Mouse (Mus musculus) bone marrow, adult 2 months (tissue): Measurements from ENCODE around the gene Slit3. TPM values are rescaled to one million over a fixed set of nuclear protein-coding genes. Genes with fewer than 3 reads are reported as not detected.

Experiments
- H3K27ac ChIP-seq: fragments of 200-500 bp; 2 replicates; pipeline ENCODE4 v1.5.1; 2012; ENCODE audit warnings: low read depth, mild to moderate bottlenecking, control low read depth, inconsistent platforms, low read length; ENCODE audit not compliant: control insufficient read depth, poor library complexity, insufficient read depth
- H3K4me1 ChIP-seq: fragments of 200-500 bp; 2 replicates; pipeline ENCODE4 v1.6.1; 2011; ENCODE audit warnings: low read length; ENCODE audit not compliant: control insufficient read depth, insufficient read depth
- H3K4me3 ChIP-seq: fragments of 200-500 bp; replicated peaks from 2 replicates; pipeline ENCODE3; 2011; ENCODE audit warnings: mild to moderate bottlenecking, low read depth, low read length, control low read depth; ENCODE audit not compliant: control insufficient read depth
- CTCF ChIP-seq: fragments of 200-500 bp; IDR thresholded peaks from 2 replicates; pipeline ENCODE4 v1.5.1; 2011; ENCODE audit warnings: low read length, control low read depth; ENCODE audit not compliant: control insufficient read depth, insufficient read depth
- POLR2A ChIP-seq: fragments of 200-500 bp; IDR thresholded peaks from 2 replicates; pipeline ENCODE4 v1.6.1; 2011; ENCODE audit warnings: low read depth, mild to moderate bottlenecking, control low read depth, low read length, borderline replicate concordance; ENCODE audit not compliant: control insufficient read depth
- WGBS: fragments of 180-500 bp; shearing (Covaris S2); methylation state at CpG from one replicate; pipeline ENCODE4 v1.1.7; 2018; 5-methylcytosine and 5-hydroxymethylcytosine counted together
- polyA plus RNA-seq: library from polyadenylated mRNA; stranded (reverse); fragments of >200 nt; gene quantifications from 2 replicates; pipeline ENCODE4 v1.2.4, GENCODE M21; 2011; ENCODE audit warnings: low replicate concordance; ENCODE audit not compliant: missing spikeins, insufficient read depth, insufficient read length

Slit3 gene
- polyA plus RNA-seq, 1 experiment = 2.0 TPM

DNA sequence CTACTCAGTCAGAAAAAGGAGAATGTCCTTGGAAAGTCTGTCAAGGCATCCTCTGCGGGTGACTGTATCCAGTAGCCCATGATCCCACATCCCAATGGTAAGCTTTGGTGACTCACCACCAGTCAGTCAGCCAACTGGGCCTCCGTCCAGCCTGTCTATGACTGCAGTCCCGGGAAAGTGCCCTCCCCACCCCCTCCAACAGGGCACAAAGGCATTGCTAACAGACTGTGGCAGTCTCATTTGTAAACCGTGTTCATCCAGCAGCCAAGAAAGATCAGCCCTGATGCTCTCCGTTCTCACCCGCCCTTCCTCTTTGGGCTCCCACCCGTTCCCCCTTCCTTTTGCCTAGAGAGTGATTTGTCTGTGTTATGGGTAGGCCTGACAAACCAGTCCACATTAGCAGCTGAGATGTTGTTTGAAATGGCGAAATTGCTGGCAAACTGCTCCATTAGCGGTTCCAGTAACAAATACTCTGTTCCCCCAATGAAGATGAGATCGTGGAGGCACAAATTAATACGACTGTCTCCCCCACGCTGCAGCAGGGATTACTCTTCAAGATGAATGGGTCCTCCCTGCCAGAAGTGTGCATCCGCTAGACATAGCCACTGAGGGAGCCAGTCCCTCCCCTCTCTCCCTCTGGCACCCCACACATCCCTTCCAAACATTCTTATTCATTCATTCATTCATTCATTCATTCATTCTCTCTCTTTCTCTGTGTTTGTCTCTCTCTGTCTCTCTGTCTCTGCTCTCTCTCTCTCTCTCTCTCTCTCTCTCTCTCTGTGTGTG lies 466.3 kb downstream of the Slit3 start:
- H3K27ac ChIP-seq = no peak overlapping the region
- TF ChIP-seq POLR2A (no peak), CTCF (no peak)
- no peaks in the 10 kb centered on the region for H3K4me1 ChIP-seq
- WGBS = 75% methylated on average over 13 of the region's 13 CpGs
- H3K4me3 ChIP-seq = no peak overlapping the region

DNA sequence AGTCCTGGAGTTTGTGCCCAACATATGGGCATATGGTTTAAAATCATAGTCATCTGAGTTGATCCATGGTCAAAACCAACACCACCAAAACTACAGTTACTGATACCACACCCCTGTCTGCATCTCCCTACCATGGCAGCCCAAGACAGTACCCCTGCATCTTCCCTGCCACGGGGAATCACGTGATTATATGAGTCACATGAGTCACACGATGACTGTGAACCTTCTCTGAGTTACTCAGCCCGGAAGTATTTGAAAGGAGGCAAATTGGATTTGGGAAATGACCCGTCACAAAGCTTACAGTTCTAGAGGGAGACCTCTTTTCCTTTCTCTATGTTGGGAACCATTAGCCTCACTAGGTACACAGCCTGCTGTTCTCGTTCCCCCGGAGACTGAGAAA lies 468.9 kb downstream of the Slit3 start:
- TF ChIP-seq CTCF = no peak
- TF ChIP-seq POLR2A = no peak
- no peak overlapping the region for H3K4me3 ChIP-seq
- H3K27ac ChIP-seq = no peak overlapping the region
- WGBS = 78% methylated on average over 7 of the region's 7 CpGs
- no peaks in the 10 kb centered on the region for H3K4me1 ChIP-seq

DNA sequence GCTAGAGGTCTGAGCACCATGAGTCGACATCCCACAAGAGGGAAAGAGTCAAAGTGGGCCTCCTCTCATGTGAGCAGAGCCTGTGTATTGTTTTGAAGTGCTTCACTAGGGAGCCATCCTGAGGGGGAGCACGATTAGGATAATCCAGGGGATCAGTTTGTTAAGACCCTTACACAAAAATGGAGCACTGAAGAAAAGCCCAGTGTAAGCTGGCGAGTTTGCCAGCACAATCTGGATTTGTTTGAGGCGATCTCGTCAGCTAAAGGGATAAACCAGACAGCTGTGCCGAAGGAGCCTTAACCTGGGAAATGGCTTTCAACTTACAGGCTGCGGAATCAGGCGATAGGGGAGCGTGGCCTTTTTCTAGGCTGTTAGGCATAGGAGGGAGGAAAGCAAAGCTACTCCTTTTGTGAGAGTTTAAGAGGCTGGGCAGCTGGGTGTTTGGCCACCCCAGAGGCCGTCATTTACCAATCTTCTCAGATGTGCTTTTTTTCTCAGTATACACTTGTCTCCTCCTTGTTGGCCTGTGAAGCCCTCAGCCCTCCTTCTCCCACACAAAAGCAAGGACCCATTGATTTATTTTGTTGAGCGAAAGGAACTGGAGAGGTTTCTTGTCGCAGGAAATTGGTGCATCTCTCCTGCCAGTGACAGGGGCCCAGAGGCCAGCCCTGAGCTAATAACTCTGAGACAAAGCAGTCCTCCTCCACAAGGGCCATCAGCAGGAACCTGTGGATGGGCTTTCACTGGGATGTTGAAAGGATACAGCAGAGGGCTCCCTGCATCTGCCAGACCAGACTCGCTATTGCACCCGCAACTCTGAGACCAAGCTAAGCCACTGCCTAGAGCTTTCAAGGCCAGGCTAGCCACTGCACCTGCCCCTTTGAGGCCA lies 472.4 kb downstream of the Slit3 start:
- WGBS = 77% methylated on average over 14 of the region's 14 CpGs
- no peak overlapping the region for H3K27ac ChIP-seq
- no peak overlapping the region for H3K4me3 ChIP-seq
- no peaks in the 10 kb centered on the region for H3K4me1 ChIP-seq
- TF ChIP-seq CTCF (no peak), POLR2A (no peak)

DNA sequence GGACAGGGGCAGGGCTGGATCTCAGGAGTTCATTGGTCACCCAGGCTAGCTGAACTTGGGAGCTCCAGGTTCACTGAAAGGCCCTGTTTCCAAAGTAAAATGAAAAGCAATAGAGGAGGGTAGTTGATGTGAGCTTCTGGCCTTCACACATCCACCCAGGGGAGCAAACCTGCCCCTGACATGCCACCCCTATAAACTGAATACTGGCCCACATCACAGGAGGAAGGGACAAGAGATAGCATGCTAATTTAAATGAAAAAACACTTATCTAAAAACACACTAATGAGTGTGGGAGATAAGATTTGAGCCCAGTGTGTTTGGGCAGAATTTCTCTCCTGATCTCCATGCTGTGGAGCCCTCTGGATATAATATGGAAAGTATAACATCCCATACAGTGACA lies 475.0 kb downstream of the Slit3 start:
- Histone ChIP-seq H3K4me3 (no peak overlapping the region), H3K4me1 (no peaks in the 10 kb centered on the region), H3K27ac (no peak overlapping the region)
- TF ChIP-seq POLR2A (no peak), CTCF (no peak)

GRCm38 (mm10) chr11:35597882-35598281 lies 476.9 kb downstream of the Slit3 start:
- Histone ChIP-seq H3K27ac (no peak overlapping the region), H3K4me3 (no peak overlapping the region), H3K4me1 (no peaks in the 10 kb centered on the region)
- TF ChIP-seq CTCF (no peak), POLR2A (no peak)
- 88% methylated on average over 6 of the region's 6 CpGs for WGBS

GRCm38 (mm10) chr11:35598732-35599131 lies 477.7 kb downstream of the Slit3 start:
- WGBS = 66% methylated on average over 7 of the region's 7 CpGs
- TF ChIP-seq POLR2A = no peak
- TF ChIP-seq CTCF = no peak
- no peak overlapping the region for H3K27ac ChIP-seq
- H3K4me3 ChIP-seq = no peak overlapping the region
- H3K4me1 ChIP-seq = no peaks in the 10 kb centered on the region

GRCm38 (mm10) chr11:35601652-35602240 lies 480.7 kb downstream of the Slit3 start:
- 84% methylated on average over 10 of the region's 10 CpGs for WGBS
- H3K4me3 ChIP-seq = no peak overlapping the region
- no peak overlapping the region for H3K27ac ChIP-seq
- TF ChIP-seq CTCF = no peak
- no peak for TF ChIP-seq POLR2A
- H3K4me1 ChIP-seq = no peaks in the 10 kb centered on the region

- Histone ChIP-seq H3K4me1 (no peaks in the 10 kb centered on the region), H3K4me3 (no peak overlapping the region), H3K27ac (no peak overlapping the region)
- WGBS = 57% methylated on average over 10 of the region's 10 CpGs
- TF ChIP-seq CTCF = no peak
- TF ChIP-seq POLR2A = no peak
Measured at GRCm38 (mm10) chr11:35602586-35602985, 481.6 kb downstream of the Slit3 start.

DNA sequence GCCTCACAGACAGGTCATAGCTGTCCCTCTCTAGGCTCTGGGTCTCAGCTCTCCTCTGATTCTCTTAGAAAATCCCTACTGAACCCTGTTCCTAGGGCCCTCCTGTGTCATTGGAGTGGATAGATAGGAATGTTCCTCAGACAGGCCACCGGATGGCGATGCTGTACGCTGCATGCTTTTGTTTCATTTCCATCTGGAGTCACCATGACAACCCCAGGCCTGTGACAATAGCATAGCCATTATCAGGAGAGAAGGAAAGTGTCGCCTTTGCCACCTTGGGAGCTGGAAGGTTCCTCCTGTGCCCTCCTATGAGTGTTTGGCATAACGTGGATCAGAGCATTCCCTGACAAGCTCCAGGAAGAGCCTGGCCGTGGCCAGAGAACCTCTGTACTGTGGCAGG lies 482.9 kb downstream of the Slit3 start:
- Histone ChIP-seq H3K4me3 (no peak overlapping the region), H3K27ac (no peak overlapping the region), H3K4me1 (no peaks in the 10 kb centered on the region)
- no peak for TF ChIP-seq POLR2A
- no peak for TF ChIP-seq CTCF
- WGBS = 79% methylated on average over 6 of the region's 6 CpGs
